Mouse (Mus musculus) liver, embryonic 14.5 days (tissue): Measurements from ENCODE around the gene Ptgs1. TPM values are rescaled to one million over a fixed set of nuclear protein-coding genes. Genes with fewer than 3 reads are reported as not detected.
A peak's percentile ranks its signal among the peaks of the same experiment; 100 is the strongest.

Experiments
- ATAC-seq: fragments of 200-750 bp; cut with Nextera tagmentation; 2 replicates; pipeline ENCODE4 v1.8.0; 2017; ENCODE audit warnings: moderate number of reproducible peaks, mild to moderate bottlenecking, moderate library complexity; ENCODE audit not compliant: insufficient read depth
- DNase-seq, 3 experiments: peaks; one replicate each; pipeline ENCODE4 v3.0.0-alpha.2; 2012 to 2013; ENCODE audit warnings: low read depth in 3 of 3, low spot score in 3 of 3
- H3K27ac ChIP-seq: fragments of 300-500 bp; sonication (generic); 2 replicates; pipeline ENCODE4 v1.5.1; 2014; ENCODE audit warnings: moderate library complexity, mild to moderate bottlenecking, control low read depth, inconsistent platforms
- H3K27me3 ChIP-seq: fragments of 300-500 bp; sonication (generic); 2 replicates; pipeline ENCODE4 v1.6.1; 2014; ENCODE audit warnings: mild to moderate bottlenecking, low read length, moderate library complexity; ENCODE audit not compliant: control insufficient read depth, insufficient read depth
- H3K36me3 ChIP-seq: fragments of 300-500 bp; sonication (generic); replicated peaks from 2 replicates; pipeline ENCODE4 v1.6.1; 2014; ENCODE audit warnings: low read depth; ENCODE audit not compliant: control insufficient read depth, insufficient read depth
- H3K4me1 ChIP-seq, 2 experiments: fragments of 200-500 bp in 1 of 2; fragments of 300-500 bp in 1 of 2; sonication (generic) in 1 of 2; replicated peaks; 2 replicates each; pipeline ENCODE4 v1.6.1; 2012 to 2014; ENCODE audit warnings: antibody characterized with exemption in 1 of 2, inconsistent platforms in 1 of 2, low read length in 1 of 2; ENCODE audit not compliant: control insufficient read depth in 2 of 2, insufficient read depth in 2 of 2
- H3K4me2 ChIP-seq: fragments of 300-500 bp; sonication (generic); 2 replicates; pipeline ENCODE4 v1.6.1; 2014; ENCODE audit warnings: low read depth, mild to moderate bottlenecking, control low read depth, moderate library complexity
- H3K4me3 ChIP-seq, 2 experiments: fragments of 200-500 bp in 1 of 2; fragments of 300-500 bp in 1 of 2; sonication (generic) in 1 of 2; 2 replicates each; pipeline ENCODE4 v1.5.1; 2012 to 2014; ENCODE audit warnings: low read depth in 2 of 2, low read length in 2 of 2, mild to moderate bottlenecking in 2 of 2, control low read depth in 1 of 2, inconsistent platforms in 1 of 2, moderate library complexity in 1 of 2; ENCODE audit not compliant: insufficient read depth in 1 of 2
- H3K9ac ChIP-seq: fragments of 300-500 bp; sonication (generic); replicated peaks from 2 replicates; pipeline ENCODE4 v1.6.1; 2014; ENCODE audit warnings: mild to moderate bottlenecking, control low read depth, moderate library complexity
- H3K9me3 ChIP-seq: fragments of 300-500 bp; sonication (generic); 2 replicates; pipeline ENCODE4 v1.6.1; 2016; ENCODE audit warnings: low read length, mixed read lengths; ENCODE audit not compliant: control insufficient read depth
- CTCF ChIP-seq: IDR thresholded peaks from 2 replicates; pipeline ENCODE4 v1.5.1; 2016; ENCODE audit warnings: antibody characterized with exemption, low read depth, control low read depth
- EP300 ChIP-seq: IDR thresholded peaks from 2 replicates; pipeline ENCODE4 v1.6.1; 2016; ENCODE audit warnings: antibody characterized with exemption, low read depth
- WGBS: fragments of 180-500 bp; shearing (Covaris S2); extraction: QIAGEN DNeasy Blood & Tissue Kit; methylation state at CpG from one replicate; pipeline ENCODE4 v1.1.7; 2014; ENCODE audit not compliant: insufficient replicate concordance; 5-methylcytosine and 5-hydroxymethylcytosine counted together
- polyA plus RNA-seq, 2 experiments: library from polyadenylated mRNA; depleted of rRNA in 1 of 2; stranded (reverse) in 1 of 2; unstranded in 1 of 2; fragments of >200 nt; fragmentation: Nextera tagmentation in 1 of 2; extraction: Ambion mirVana in 1 of 2; gene quantifications; 2 replicates each; pipeline versions ENCODE4 v1.2.1 to v1.2.3; 2012 to 2014

Gene Ptgs1
- polyA plus RNA-seq, 2 experiments, result 9.9 to 16.4 TPM

DNA sequence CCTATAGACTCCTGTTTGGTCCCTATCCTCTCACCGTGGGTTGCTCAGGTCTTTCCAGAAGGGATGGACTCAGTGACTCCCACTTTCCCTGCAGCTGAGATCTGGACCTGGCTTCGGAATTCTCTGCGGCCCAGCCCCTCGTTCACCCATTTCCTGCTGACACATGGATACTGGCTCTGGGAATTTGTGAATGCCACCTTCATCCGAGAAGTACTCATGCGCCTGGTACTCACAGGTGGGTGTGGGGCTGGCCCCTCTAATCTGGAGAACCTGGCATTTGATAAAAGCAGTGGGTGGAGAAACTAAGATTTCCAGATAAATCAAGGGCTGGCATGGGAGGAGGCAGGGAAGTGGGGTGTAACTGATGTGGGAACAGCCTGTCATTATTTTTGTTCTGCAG, 7.3 kb downstream of the Ptgs1 start:
- H3K27me3 ChIP-seq, result no peaks in the 10 kb centered on the region
- peaks cover 0 to 8% of the 10 kb centered on the region in 2 experiments; a peak in 1 of 4 replicates for H3K4me1 ChIP-seq
- no peak overlapping the region for H3K4me2 ChIP-seq
- no peak overlapping the region for H3K27ac ChIP-seq
- 76% methylated on average over 6 of the region's 6 CpGs for WGBS
- no peak for TF ChIP-seq CTCF
- TF ChIP-seq EP300, result no peak
- no peak for DNase-seq
- no peak overlapping the region for H3K4me3 ChIP-seq
- no peaks in the 10 kb centered on the region for H3K36me3 ChIP-seq
- H3K9ac ChIP-seq, result no peak overlapping the region
- no peak for ATAC-seq
- no peaks in the 10 kb centered on the region for H3K9me3 ChIP-seq

DNA sequence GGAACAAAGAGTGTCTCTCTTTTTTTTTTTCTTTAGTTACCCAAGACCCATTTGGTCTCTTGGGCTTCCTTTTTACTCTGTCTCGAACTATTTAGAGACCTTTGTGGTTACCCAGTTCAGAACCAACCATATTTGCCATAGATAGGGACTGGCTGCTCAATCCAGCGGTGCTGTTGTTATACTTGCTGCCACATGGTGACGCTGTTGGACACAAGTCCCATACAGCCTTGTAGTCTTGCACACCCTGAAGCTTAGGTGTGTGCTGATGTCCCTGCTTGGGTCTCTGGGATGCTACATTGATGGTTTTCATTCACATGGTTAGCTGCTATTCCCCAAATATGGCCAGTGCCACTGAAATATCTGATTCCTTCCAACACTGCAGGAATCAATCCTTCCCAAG, 8.2 kb downstream of the Ptgs1 start:
- DNase-seq (no peak), ATAC-seq (no peak)
- Histone ChIP-seq H3K4me1 (peaks cover 0 to 8% of the 10 kb centered on the region in 2 experiments; a peak in 1 of 4 replicates), H3K27me3 (no peaks in the 10 kb centered on the region), H3K36me3 (no peaks in the 10 kb centered on the region), H3K27ac (no peak overlapping the region), H3K4me2 (no peak overlapping the region), H3K9ac (no peak overlapping the region), H3K4me3 (no peak overlapping the region), H3K9me3 (no peaks in the 10 kb centered on the region)
- WGBS, result 66% methylated on average over 3 of the region's 3 CpGs
- TF ChIP-seq EP300, result no peak
- TF ChIP-seq CTCF, result peak; percentile 29

DNA sequence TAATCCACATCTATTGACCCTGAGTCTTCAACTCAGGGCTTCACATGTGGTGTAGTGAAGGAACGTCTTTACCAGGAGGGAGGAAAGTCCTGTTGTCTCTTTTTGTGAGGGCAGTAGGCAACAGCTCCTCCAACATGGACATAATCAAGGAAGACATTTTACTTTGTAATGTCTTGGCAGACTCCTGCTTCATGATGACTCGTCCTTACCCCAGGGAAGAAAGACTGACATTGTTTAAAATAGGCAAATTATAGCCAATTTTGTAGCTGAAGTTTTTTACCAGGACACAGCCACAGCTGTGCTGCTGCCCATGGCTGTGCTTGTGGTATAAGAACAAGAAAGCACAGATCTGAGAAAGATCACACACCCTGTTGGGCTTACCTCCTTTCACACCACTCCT, 8.7 kb downstream of the Ptgs1 start:
- TF ChIP-seq EP300 (no peak), CTCF (no peak)
- H3K27me3 ChIP-seq, result no peaks in the 10 kb centered on the region
- H3K9me3 ChIP-seq, result no peaks in the 10 kb centered on the region
- no peak overlapping the region for H3K4me3 ChIP-seq
- WGBS, result 66% methylated on average over 2 of the region's 2 CpGs
- no peak overlapping the region for H3K4me2 ChIP-seq
- H3K27ac ChIP-seq, result no peak overlapping the region
- no peaks in the 10 kb centered on the region for H3K36me3 ChIP-seq
- peaks cover 0 to 8% of the 10 kb centered on the region in 2 experiments; a peak in 1 of 4 replicates for H3K4me1 ChIP-seq
- ATAC-seq (no peak), DNase-seq (no peak)
- no peak overlapping the region for H3K9ac ChIP-seq

DNA sequence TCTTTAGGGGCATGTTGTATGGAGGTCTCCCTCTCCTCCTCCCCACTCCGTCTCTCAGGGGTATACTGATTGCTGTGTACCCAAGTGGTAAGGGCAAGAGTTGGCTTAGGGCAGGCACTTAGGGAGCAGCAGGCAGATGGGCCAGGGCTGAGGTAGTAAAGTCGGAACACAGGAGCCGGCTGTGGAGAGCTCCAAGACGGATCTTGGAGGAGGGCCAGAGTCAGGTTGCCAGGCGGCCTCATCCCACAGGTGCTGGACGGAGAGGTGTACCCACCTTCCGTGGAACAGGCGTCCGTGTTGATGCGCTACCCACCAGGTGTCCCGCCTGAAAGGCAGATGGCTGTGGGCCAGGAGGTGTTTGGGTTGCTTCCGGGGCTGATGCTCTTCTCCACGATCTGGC, 12.3 kb downstream of the Ptgs1 start:
- no peak overlapping the region for H3K27ac ChIP-seq
- WGBS, result 81% methylated on average over 13 of the region's 13 CpGs
- no peaks in the 10 kb centered on the region for H3K9me3 ChIP-seq
- no peak for TF ChIP-seq CTCF
- TF ChIP-seq EP300, result no peak
- no peak overlapping the region for H3K4me2 ChIP-seq
- no peak overlapping the region for H3K4me3 ChIP-seq
- ATAC-seq, result no peak
- no peaks in the 10 kb centered on the region for H3K36me3 ChIP-seq
- H3K27me3 ChIP-seq, result no peaks in the 10 kb centered on the region
- H3K4me1 ChIP-seq, result peaks cover 0 to under 1% of the 10 kb centered on the region in 2 experiments; a peak in 1 of 4 replicates
- no peak overlapping the region for H3K9ac ChIP-seq
- DNase-seq, result no peak

DNA sequence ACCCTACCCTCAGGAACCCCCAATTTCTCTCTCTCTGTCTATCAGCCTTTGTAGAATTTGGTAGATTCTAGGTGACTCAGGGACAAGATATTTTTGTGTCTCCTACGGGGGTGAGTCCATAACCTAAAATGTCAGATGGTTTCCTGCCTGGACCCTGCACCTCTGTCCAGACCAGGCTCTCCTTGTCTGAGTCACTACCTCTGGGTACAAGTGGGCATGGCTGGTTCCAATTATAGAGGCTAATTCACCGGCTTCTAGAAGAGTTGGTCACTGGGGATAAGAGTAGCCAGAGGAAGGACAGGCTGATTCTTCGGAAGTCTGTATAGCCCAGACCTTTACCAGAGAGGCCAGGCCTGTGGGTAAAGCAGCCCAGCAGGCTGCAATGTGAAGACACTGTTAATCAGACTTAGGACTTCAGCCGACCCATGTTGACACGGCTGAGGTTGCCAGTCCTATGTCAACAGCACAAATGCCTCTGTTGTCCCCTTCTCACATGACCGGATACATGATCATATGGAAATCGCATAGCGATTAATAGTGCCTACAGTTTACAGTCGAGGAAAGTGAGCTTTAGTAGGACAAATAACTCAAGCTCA, 13.2 kb downstream of the Ptgs1 start:
- 64% methylated on average over 9 of the region's 9 CpGs for whole genome bisulfite sequencing
- Histone ChIP-seq H3K27me3 (no peaks in the 10 kb centered on the region), H3K36me3 (no peaks in the 10 kb centered on the region), H3K9me3 (no peaks in the 10 kb centered on the region), H3K9ac (no peak overlapping the region), H3K4me2 (no peak overlapping the region), H3K27ac (no peak overlapping the region), H3K4me1 (no peaks in the 10 kb centered on the region; a peak in 1 of 4 replicates), H3K4me3 (no peak overlapping the region)
- ATAC-seq, result peak; percentile 45; the same call in 1 of the 2 replicates
- no peak for TF ChIP-seq CTCF
- TF ChIP-seq EP300, result no peak
- DNase-seq, result no peak
